ENCODE assay signal across 26 mouse cellular contexts in genomic region chr5:14705423-14705822, GRCm38 (mm10).
DNase-seq lines count a peak whose midpoint lies in the region; ATAC-seq lines count a peak whose summit lies in the region.
"Had no signal": no experiment of that assay in that cellular context is flagged by ENCODE, and none has a peak within 500 bp of the region (broad histone marks: within the 10 kb centered on the region; RNA-seq: fewer than 3 reads in every experiment).

No protein-coding gene starts in this region.

- H3K4me3 ChIP-seq in kidney, embryonic 16.5 days (ENCODE audit: low read length): no peak overlapping the region
- H3K4me3 ChIP-seq: embryonic facial prominence, embryonic 10.5 days; embryonic facial prominence, embryonic 13.5 days; erythroblast, embryonic 14.5 days; forebrain, embryonic 12.5 days; forebrain, embryonic 15.5 days; heart, embryonic 12.5 days; heart, embryonic 15.5 days; hindbrain, embryonic 10.5 days had no signal

- peak; percentile 90; the same call in 1 of the 2 replicates for ATAC-seq in kidney, embryonic 16.5 days (ENCODE audit: low FRiP score, low TSS enrichment)
- ATAC-seq: activated CD4-positive, CD25-positive, alpha-beta regulatory T cell, adult 4 months; forebrain, embryonic 15.5 days; hindbrain, postnatal 0 days had no signal

- H3K27me3 ChIP-seq in kidney, embryonic 16.5 days (ENCODE audit: insufficient read depth, low read length): no peaks in the 10 kb centered on the region
- H3K27me3 ChIP-seq: embryonic facial prominence, embryonic 13.5 days; forebrain, embryonic 12.5 days; forebrain, embryonic 15.5 days; heart, embryonic 12.5 days; heart, embryonic 15.5 days had no signal

- H3K9ac ChIP-seq in kidney, embryonic 16.5 days (replicated peaks; ENCODE audit: low read length): no peak overlapping the region
- H3K9ac ChIP-seq: embryonic facial prominence, embryonic 13.5 days; forebrain, embryonic 12.5 days; forebrain, embryonic 15.5 days; heart, embryonic 12.5 days; heart, embryonic 15.5 days; hindbrain, embryonic 14.5 days had no signal

- H3K27ac ChIP-seq in kidney, embryonic 16.5 days (ENCODE audit: low read length): no peak overlapping the region
- H3K27ac ChIP-seq: embryonic facial prominence, embryonic 10.5 days; embryonic facial prominence, embryonic 13.5 days; forebrain, embryonic 12.5 days; forebrain, embryonic 15.5 days; heart, embryonic 15.5 days; hindbrain, embryonic 10.5 days; hindbrain, embryonic 14.5 days; hindbrain, postnatal 0 days had no signal

- WGBS in kidney, embryonic 16.5 days: 23% methylated on average over 2 of the region's 2 CpGs

- peak; percentile 47 for DNase-seq in cerebellum, adult 9-10 months
- DNase-seq in cerebellum, postnatal 36 days: no peak
- no peak for DNase-seq in kidney, postnatal 36 days
- DNase-seq in brain, adult 2 months (ENCODE audit: low read depth, low spot score): peak; percentile 49
- no peak for DNase-seq in urinary bladder, postnatal 25 days (ENCODE audit: low spot score)
- DNase-seq: adrenal gland, adult 8-10 months; adrenal gland, postnatal 25 days; cerebellum, adult 9-11 months; cerebellum, postnatal 25 days; embryo, embryonic 11 days; gastrocnemius, postnatal 25 days; heart, adult 18-20 months; heart, postnatal 10 days; heart, postnatal 36 days had no signal

- 0 out of 2 replicates have a peak, but pooled peaks cover 2% of the 10 kb centered on the region for H3K4me1 ChIP-seq in kidney, embryonic 16.5 days (ENCODE audit: insufficient read depth, low read length)
- H3K4me1 ChIP-seq: embryonic facial prominence, embryonic 10.5 days; embryonic facial prominence, embryonic 13.5 days; forebrain, embryonic 12.5 days; forebrain, embryonic 15.5 days; heart, embryonic 12.5 days; heart, embryonic 15.5 days; hindbrain, embryonic 10.5 days had no signal

- no peak overlapping the region for H3K4me2 ChIP-seq in kidney, embryonic 16.5 days (replicated peaks; ENCODE audit: low read depth, low read length)
- H3K4me2 ChIP-seq: embryonic facial prominence, embryonic 13.5 days; forebrain, embryonic 12.5 days; forebrain, embryonic 15.5 days; heart, embryonic 12.5 days; heart, embryonic 15.5 days; hindbrain, embryonic 14.5 days had no signal

- H3K36me3 ChIP-seq in kidney, embryonic 16.5 days (ENCODE audit: insufficient read depth, low read length): no peaks in the 10 kb centered on the region
- H3K36me3 ChIP-seq: embryonic facial prominence, embryonic 10.5 days; embryonic facial prominence, embryonic 13.5 days; forebrain, embryonic 12.5 days; forebrain, embryonic 15.5 days; heart, embryonic 12.5 days; heart, embryonic 15.5 days; hindbrain, embryonic 10.5 days had no signal

- no peaks in the 10 kb centered on the region for H3K9me3 ChIP-seq in kidney, embryonic 16.5 days (ENCODE audit: low read length)
- H3K9me3 ChIP-seq: embryonic facial prominence, embryonic 10.5 days; embryonic facial prominence, embryonic 13.5 days; forebrain, embryonic 12.5 days; forebrain, embryonic 15.5 days; heart, embryonic 12.5 days; heart, embryonic 15.5 days; hindbrain, embryonic 10.5 days had no signal

Comparison
In these comparisons a context has a peak if more than half of its experiments do, and no peak if none do; other contexts are left out.
1. DNase-seq: peak in cerebellum, adult 9-10 months (single experiment) and brain, adult 2 months (single experiment); none in cerebellum, postnatal 36 days (0 of 2), kidney, postnatal 36 days (0 of 2) and urinary bladder, postnatal 25 days (single experiment).